Mouse (Mus musculus) ES-Bruce4 (cell line): Measurements from ENCODE around the gene Olfr455.

ENCODE experiments used
- CTCF ChIP-seq: IDR thresholded peaks from one replicate; pipeline ENCODE4 v1.8.1; 2011; ENCODE audit warnings: low read depth, low read length
- POLR2A ChIP-seq: IDR thresholded peaks from one replicate; pipeline ENCODE4 v1.8.1; 2011; ENCODE audit warnings: low read length; ENCODE audit not compliant: insufficient read depth

- TF ChIP-seq CTCF (no peak), POLR2A (no peak)
These were observed 13.5 kb upstream of the Olfr455 start for GRCm38 (mm10) chr6:42560885-42561284.
